Mouse (Mus musculus): ENCODE results near the gene Sh3gl2.

GRCm38 (mm10) chr4:85250271-85250670 lies 45.3 kb downstream of the Sh3gl2 start:
- no peak for TF ChIP-seq CTCF (IDR thresholded peaks at IDR 0.05; ENCODE audit: borderline replicate concordance, control insufficient read depth, extremely low read depth, insufficient read depth, low read length, poor library complexity)
- no peak for TF ChIP-seq POLR2A (IDR thresholded peaks at IDR 0.05; ENCODE audit: control insufficient read depth, extremely low read depth, insufficient read depth, low read length, poor library complexity)

Measured in thymus, adult 2 months (tissue).